Mouse (Mus musculus): Measurements from ENCODE around the gene Cplx1. TPM values are rescaled to one million over a fixed set of nuclear protein-coding genes. Genes with fewer than 3 reads are reported as not detected.

Gene Cplx1
- 0.05 and 0.08 TPM in 2 replicates for polyA plus RNA-seq (2012)

GRCm38 (mm10) chr5:108549489-108550206 lies at the start of gene Cplx1:
TSS of gene Cplx1 (minus strand) at chr5:108550024.

Other genes starting within 250 kb of the Cplx1 start
- 0.70 and 0.74 TPM in 2 replicates for gene Pigg, start 237.4 kb downstream of the Cplx1 start, polyA plus RNA-seq (2012)
- gene Gm42517, start 182.1 kb downstream of the Cplx1 start, polyA plus RNA-seq (2012), result 1.1 and 3.2 TPM in 2 replicates
- not detected in 2 replicates for gene Pde6b, start 161.6 kb downstream of the Cplx1 start, polyA plus RNA-seq (2012)
- 67.1 and 69.6 TPM in 2 replicates for gene Atp5k, start 115.6 kb downstream of the Cplx1 start, polyA plus RNA-seq (2012)
- 0.47 and 0.74 TPM in 2 replicates for gene Mfsd7a, start 101.1 kb downstream of the Cplx1 start, polyA plus RNA-seq (2012)
- 14.4 and 17.1 TPM in 2 replicates for gene Pcgf3, start 88.8 kb downstream of the Cplx1 start, polyA plus RNA-seq (2012)
- gene Gak, start 79.7 kb upstream of the Cplx1 start, polyA plus RNA-seq (2012), result 70.5 and 73.6 TPM in 2 replicates
- 3.0 TPM in 2 replicates for gene Tmem175, start 79.7 kb upstream of the Cplx1 start, polyA plus RNA-seq (2012)
- 18.4 and 18.8 TPM in 2 replicates for gene Idua, start 110.3 kb upstream of the Cplx1 start, polyA plus RNA-seq (2012)
- gene Dgkq, start 119.6 kb upstream of the Cplx1 start, polyA plus RNA-seq (2012), result 5.0 and 5.7 TPM in 2 replicates
- gene Slc26a1, start 125.5 kb upstream of the Cplx1 start, polyA plus RNA-seq (2012), result 0.82 and 1.1 TPM in 2 replicates
- gene Fgfrl1, start 142.4 kb upstream of the Cplx1 start, polyA plus RNA-seq (2012), result 7.6 and 12.5 TPM in 2 replicates
- not detected in 2 replicates for gene Rnf212, start 225.0 kb upstream of the Cplx1 start, polyA plus RNA-seq (2012)
- not detected in 2 replicates for gene Tmed11, start 245.3 kb upstream of the Cplx1 start, polyA plus RNA-seq (2012)